Mouse (Mus musculus) brain, adult 2 months (tissue): ENCODE data around the gene Mthfd1l.
A peak's percentile ranks its signal among the peaks of the same experiment; 100 is the strongest.

Experiments used
- DNase-seq: peaks from one replicate; pipeline ENCODE4 v3.0.0; 2011; ENCODE audit warnings: low read depth, low spot score

The Mthfd1l gene

GRCm38 (mm10) chr10:3972981-3973588, at the start of gene Mthfd1l:
Gene Mthfd1l, plus strand, starts transcription at chr10:3973118.
- peak; percentile 95 for DNase-seq

GRCm38 (mm10) chr10:3928008-3928545, 44.8 kb upstream of the Mthfd1l start:
- no peak for DNase-seq

- peak; percentile 30 for DNase-seq
Observed at GRCm38 (mm10) chr10:3931831-3932230, 41.1 kb upstream of the Mthfd1l start.

GRCm38 (mm10) chr10:3933311-3933940, 39.5 kb upstream of the Mthfd1l start:
- no peak for DNase-seq

GRCm38 (mm10) chr10:3936864-3937263, 36.1 kb upstream of the Mthfd1l start:
- DNase-seq, result no peak

GRCm38 (mm10) chr10:3939895-3940595, 32.9 kb upstream of the Mthfd1l start:
- no peak for DNase-seq

- DNase-seq, result no peak
Observed at GRCm38 (mm10) chr10:3940596-3940975, 32.3 kb upstream of the Mthfd1l start.

GRCm38 (mm10) chr10:3941054-3941757, 31.7 kb upstream of the Mthfd1l start:
- no peak for DNase-seq

- no peak for DNase-seq
Observed at GRCm38 (mm10) chr10:3942289-3942688, 30.6 kb upstream of the Mthfd1l start.

- peak; percentile 84 for DNase-seq
Observed at GRCm38 (mm10) chr10:3943492-3944395, 29.2 kb upstream of the Mthfd1l start.

- DNase-seq, result no peak
Observed at GRCm38 (mm10) chr10:3946871-3947270, 26.0 kb upstream of the Mthfd1l start.

- no peak for DNase-seq
Observed at GRCm38 (mm10) chr10:3947346-3947745, 25.6 kb upstream of the Mthfd1l start.

- DNase-seq, result no peak
Observed at GRCm38 (mm10) chr10:3949306-3949705, 23.6 kb upstream of the Mthfd1l start.

- DNase-seq, result no peak
Observed at GRCm38 (mm10) chr10:3956471-3956870, 16.4 kb upstream of the Mthfd1l start.

- DNase-seq, result no peak
Observed at GRCm38 (mm10) chr10:3958591-3958990, 14.3 kb upstream of the Mthfd1l start.

GRCm38 (mm10) chr10:3969026-3969425, 3.9 kb upstream of the Mthfd1l start:
- DNase-seq, result no peak

- no peak for DNase-seq
Observed at GRCm38 (mm10) chr10:3972237-3972636, 681 bp upstream of the Mthfd1l start.

- peak; percentile 94 for DNase-seq
Observed at GRCm38 (mm10) chr10:3973589-3974070, 712 bp downstream of the Mthfd1l start.

- DNase-seq, result no peak
Observed at GRCm38 (mm10) chr10:3974380-3974779, 1.5 kb downstream of the Mthfd1l start.

GRCm38 (mm10) chr10:3975898-3976622, 3.1 kb downstream of the Mthfd1l start:
- no peak for DNase-seq
